Mouse (Mus musculus): ENCODE results near the gene Tnks2. TPM values are rescaled to one million over a fixed set of nuclear protein-coding genes. Genes with fewer than 3 reads are reported as not detected.

The Tnks2 gene
- polyA plus RNA-seq, 1 experiment from 2014 or later: 40.7 TPM

GRCm38 (mm10) chr19:36874651-36875050, 40.6 kb downstream of the Tnks2 start:
- peaks cover 28% of the 10 kb centered on the region for H3K36me3 ChIP-seq
- H3K9ac ChIP-seq: no peak overlapping the region
- H3K27ac ChIP-seq: no peak overlapping the region
- WGBS: 79% methylated on average over 2 of the region's 2 CpGs
- no peak overlapping the region for H3K4me3 ChIP-seq (replicated peaks)
- no peak for ATAC-seq
- no peak overlapping the region for H3K4me2 ChIP-seq (replicated peaks)
- no peaks in the 10 kb centered on the region for H3K4me1 ChIP-seq (replicated peaks)
- no peaks in the 10 kb centered on the region for H3K9me3 ChIP-seq
- no peaks in the 10 kb centered on the region for H3K27me3 ChIP-seq (replicated peaks)

- no peak overlapping the region for H3K4me2 ChIP-seq (replicated peaks)
- H3K27ac ChIP-seq: no peak overlapping the region
- no peaks in the 10 kb centered on the region for H3K27me3 ChIP-seq (replicated peaks)
- H3K36me3 ChIP-seq: peaks cover 39% of the 10 kb centered on the region
- no peaks in the 10 kb centered on the region for H3K9me3 ChIP-seq
- H3K4me3 ChIP-seq (replicated peaks): no peak overlapping the region
- H3K4me1 ChIP-seq (replicated peaks): no peaks in the 10 kb centered on the region
- no peak overlapping the region for H3K9ac ChIP-seq
- no peak for ATAC-seq
Observed at GRCm38 (mm10) chr19:36877329-36877728, 43.3 kb downstream of the Tnks2 start.

GRCm38 (mm10) chr19:36878743-36879495, 44.9 kb downstream of the Tnks2 start:
- Histone ChIP-seq H3K4me1 (replicated peaks) (no peaks in the 10 kb centered on the region), H3K4me3 (replicated peaks) (no peak overlapping the region), H3K4me2 (replicated peaks) (no peak overlapping the region), H3K27me3 (replicated peaks) (no peaks in the 10 kb centered on the region), H3K36me3 (peaks cover 36% of the 10 kb centered on the region), H3K27ac (no peak overlapping the region), H3K9ac (no peak overlapping the region), H3K9me3 (no peaks in the 10 kb centered on the region)
- WGBS: 86% methylated on average over 11 of the region's 11 CpGs
- ATAC-seq: no peak

GRCm38 (mm10) chr19:36883119-36883518, 49.1 kb downstream of the Tnks2 start:
- Histone ChIP-seq H3K27me3 (replicated peaks) (no peaks in the 10 kb centered on the region), H3K9ac (no peak overlapping the region), H3K4me3 (replicated peaks) (no peak overlapping the region), H3K4me1 (replicated peaks) (no peaks in the 10 kb centered on the region), H3K27ac (no peak overlapping the region), H3K9me3 (no peaks in the 10 kb centered on the region), H3K4me2 (replicated peaks) (no peak overlapping the region), H3K36me3 (peaks cover 39% of the 10 kb centered on the region)
- no peak for ATAC-seq
- 80% methylated on average over 6 of the region's 6 CpGs for WGBS

DNA sequence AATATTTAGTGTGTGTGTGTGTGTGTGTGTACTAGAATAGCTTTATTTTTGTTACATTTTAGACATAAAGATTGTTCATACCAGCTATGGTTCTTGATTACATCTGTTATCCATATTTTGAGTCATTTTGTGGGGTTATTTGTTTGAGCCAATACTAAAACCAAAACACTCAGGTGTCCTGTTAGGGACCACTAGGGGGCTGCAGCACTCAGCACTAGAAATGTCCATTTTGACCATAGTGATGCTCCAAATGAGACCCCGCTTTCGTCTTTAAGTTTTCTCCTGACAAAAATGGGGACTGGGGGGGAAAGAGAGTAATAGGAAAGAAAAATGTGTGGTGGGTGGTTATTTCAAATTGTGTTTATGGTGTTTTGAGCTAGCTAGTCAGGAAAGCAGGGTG, 52.3 kb downstream of the Tnks2 start:
- H3K4me3 ChIP-seq (replicated peaks): no peak overlapping the region
- no peak for ATAC-seq
- 84% methylated on average over 2 of the region's 2 CpGs for WGBS
- H3K9ac ChIP-seq: no peak overlapping the region
- H3K27me3 ChIP-seq (replicated peaks): no peaks in the 10 kb centered on the region
- H3K27ac ChIP-seq: no peak overlapping the region
- no peak overlapping the region for H3K4me2 ChIP-seq (replicated peaks)
- no peaks in the 10 kb centered on the region for H3K4me1 ChIP-seq (replicated peaks)
- no peaks in the 10 kb centered on the region for H3K9me3 ChIP-seq
- peaks cover 29% of the 10 kb centered on the region for H3K36me3 ChIP-seq

- ATAC-seq: no peak
- Histone ChIP-seq H3K27ac (no peak overlapping the region), H3K4me3 (replicated peaks) (no peak overlapping the region), H3K4me1 (replicated peaks) (no peaks in the 10 kb centered on the region), H3K9me3 (no peaks in the 10 kb centered on the region), H3K27me3 (replicated peaks) (no peaks in the 10 kb centered on the region), H3K9ac (no peak overlapping the region), H3K4me2 (replicated peaks) (no peak overlapping the region), H3K36me3 (peaks cover 25% of the 10 kb centered on the region)
- 87% methylated on average over 3 of the region's 3 CpGs for WGBS
Observed at GRCm38 (mm10) chr19:36887706-36888105, 53.7 kb downstream of the Tnks2 start.

- Histone ChIP-seq H3K9me3 (no peaks in the 10 kb centered on the region), H3K9ac (no peak overlapping the region), H3K27ac (no peak overlapping the region), H3K4me2 (replicated peaks) (no peak overlapping the region), H3K36me3 (peaks cover 22% of the 10 kb centered on the region), H3K4me1 (replicated peaks) (no peaks in the 10 kb centered on the region), H3K4me3 (replicated peaks) (no peak overlapping the region), H3K27me3 (replicated peaks) (no peaks in the 10 kb centered on the region)
- no peak for ATAC-seq
- WGBS: 95% methylated on average over 3 of the region's 3 CpGs
Observed at GRCm38 (mm10) chr19:36891746-36892145, 57.7 kb downstream of the Tnks2 start.

DNA sequence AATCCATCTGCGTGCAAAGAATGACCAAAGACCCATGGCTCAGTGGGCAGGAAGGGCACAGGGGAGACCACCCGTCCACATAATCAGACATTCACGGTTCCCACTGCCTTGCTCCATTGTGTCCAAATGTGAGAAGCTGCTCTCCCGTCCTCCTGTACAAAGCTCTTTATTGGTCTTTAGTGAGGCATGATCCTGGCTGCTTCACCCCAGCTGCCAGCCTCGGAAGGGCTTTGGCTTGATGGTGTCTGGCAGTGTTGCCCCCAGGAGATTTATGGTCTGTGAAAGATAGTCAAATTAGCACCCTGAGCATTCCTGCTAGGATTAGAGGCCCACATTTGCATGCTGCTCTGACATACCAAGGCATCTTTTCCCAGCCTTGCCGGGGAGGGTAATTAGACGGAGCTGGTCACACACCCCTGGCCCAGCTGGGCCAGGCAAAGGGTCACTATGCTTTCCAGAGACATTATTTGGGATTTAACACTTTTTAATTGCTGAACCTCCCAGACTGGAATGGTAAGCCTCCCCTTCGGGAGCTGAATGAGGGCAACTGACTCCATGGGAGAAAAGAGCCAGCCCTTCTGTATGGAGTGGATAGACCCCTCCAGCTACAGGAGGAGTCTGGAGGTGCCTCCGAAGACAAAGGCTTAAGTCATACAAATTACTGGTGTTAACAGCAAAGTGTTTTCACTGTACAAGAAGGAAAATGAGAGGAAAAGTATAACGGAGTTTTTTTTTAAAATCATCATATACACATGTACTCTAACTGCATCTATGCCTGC, 62.9 kb downstream of the Tnks2 start:
- ATAC-seq: no peak
- no peak overlapping the region for H3K4me3 ChIP-seq (replicated peaks)
- 29% methylated on average over 10 of the region's 10 CpGs for WGBS
- no peak overlapping the region for H3K27ac ChIP-seq
- H3K4me2 ChIP-seq (replicated peaks): no peak overlapping the region
- H3K27me3 ChIP-seq (replicated peaks): no peaks in the 10 kb centered on the region
- no peak overlapping the region for H3K9ac ChIP-seq
- H3K36me3 ChIP-seq: 0 out of 2 replicates have a peak, but pooled peaks cover 7% of the 10 kb centered on the region
- no peaks in the 10 kb centered on the region for H3K4me1 ChIP-seq (replicated peaks)
- no peaks in the 10 kb centered on the region for H3K9me3 ChIP-seq

GRCm38 (mm10) chr19:36897778-36898177, 63.7 kb downstream of the Tnks2 start:
- H3K4me3 ChIP-seq (replicated peaks): no peak overlapping the region
- no peaks in the 10 kb centered on the region for H3K27me3 ChIP-seq (replicated peaks)
- 0 out of 2 replicates have a peak, but pooled peaks cover 7% of the 10 kb centered on the region for H3K36me3 ChIP-seq
- H3K9me3 ChIP-seq: no peaks in the 10 kb centered on the region
- 52% methylated on average over 9 of the region's 9 CpGs for WGBS
- H3K4me2 ChIP-seq (replicated peaks): no peak overlapping the region
- H3K4me1 ChIP-seq (replicated peaks): no peaks in the 10 kb centered on the region
- ATAC-seq: no peak
- no peak overlapping the region for H3K9ac ChIP-seq
- no peak overlapping the region for H3K27ac ChIP-seq

GRCm38 (mm10) chr19:36903377-36903776, 69.3 kb downstream of the Tnks2 start:
- no peaks in the 10 kb centered on the region for H3K27me3 ChIP-seq (replicated peaks)
- H3K4me1 ChIP-seq (replicated peaks): no peaks in the 10 kb centered on the region
- no peak overlapping the region; the same call in 1 of the 2 replicates for H3K4me2 ChIP-seq (replicated peaks)
- no peaks in the 10 kb centered on the region for H3K36me3 ChIP-seq
- no peak overlapping the region for H3K4me3 ChIP-seq (replicated peaks)
- H3K9ac ChIP-seq: no peak overlapping the region
- 47% methylated on average over 7 of the region's 7 CpGs for WGBS
- H3K9me3 ChIP-seq: no peaks in the 10 kb centered on the region
- H3K27ac ChIP-seq: no peak overlapping the region
- no peak for ATAC-seq

- Histone ChIP-seq H3K27me3 (replicated peaks) (no peaks in the 10 kb centered on the region), H3K4me1 (replicated peaks) (no peaks in the 10 kb centered on the region), H3K9me3 (no peaks in the 10 kb centered on the region), H3K4me3 (replicated peaks) (peak overlapping the region; percentile 59), H3K27ac (no peak overlapping the region), H3K9ac (peak overlapping the region; percentile 60), H3K36me3 (no peaks in the 10 kb centered on the region), H3K4me2 (replicated peaks) (peak overlapping the region; percentile 97)
- 2% methylated on average over 41 of the region's 41 CpGs for WGBS
- peak; percentile 74 for ATAC-seq
Observed at GRCm38 (mm10) chr19:36904211-36905007, 70.4 kb downstream of the Tnks2 start.

- Histone ChIP-seq H3K4me3 (replicated peaks) (no peak overlapping the region), H3K27ac (no peak overlapping the region), H3K9ac (no peak overlapping the region), H3K27me3 (replicated peaks) (no peaks in the 10 kb centered on the region), H3K36me3 (no peaks in the 10 kb centered on the region), H3K4me1 (replicated peaks) (no peaks in the 10 kb centered on the region), H3K4me2 (replicated peaks) (no peak overlapping the region), H3K9me3 (no peaks in the 10 kb centered on the region)
- ATAC-seq: no peak
- WGBS: 65% methylated on average over 3 of the region's 3 CpGs
Observed at GRCm38 (mm10) chr19:36909150-36909549, 75.1 kb downstream of the Tnks2 start.

All from intestine, embryonic 15.5 days (tissue).